Mouse (Mus musculus) CH12.LX (cell line): Measurements from ENCODE around the gene 3110082J24Rik.

Source experiments
- CHD2 ChIP-seq: IDR thresholded peaks from 2 replicates; pipeline ENCODE4 v1.6.1; 2011; ENCODE audit warnings: low read length, improper control_type of control experiment
- CTCF ChIP-seq, 2 experiments: IDR thresholded peaks in 1 of 2; conservative IDR thresholded peaks in 1 of 2; 2 replicates each; pipeline ENCODE4 v1.5.1; 2011 to 2012; ENCODE audit warnings: low read depth in 2 of 2, low read length in 2 of 2, improper control_type of control experiment in 1 of 2, inconsistent platforms in 1 of 2, mild to moderate bottlenecking in 1 of 2, moderate library complexity in 1 of 2
- ETS1 ChIP-seq: conservative IDR thresholded peaks from 2 replicates; pipeline ENCODE4 v1.6.1; 2012; ENCODE audit warnings: low read depth, mild to moderate bottlenecking, inconsistent platforms, low read length, improper control_type of control experiment, moderate library complexity
- MAZ ChIP-seq: IDR thresholded peaks from 2 replicates; pipeline ENCODE4 v1.6.1; 2012; ENCODE audit warnings: low read depth, mild to moderate bottlenecking, inconsistent platforms, low read length, improper control_type of control experiment, moderate library complexity
- MYC ChIP-seq: IDR thresholded peaks from 2 replicates; pipeline ENCODE4 v1.6.1; 2011; ENCODE audit warnings: low read depth, mild to moderate bottlenecking, improper control_type of control experiment, low read length
- NELFE ChIP-seq: IDR thresholded peaks from 2 replicates; pipeline ENCODE4 v1.6.1; 2011; ENCODE audit warnings: low read depth, low read length, improper control_type of control experiment
- NRF1 ChIP-seq: IDR thresholded peaks from 2 replicates; pipeline ENCODE4 v1.6.1; 2014; ENCODE audit warnings: low read depth, mild to moderate bottlenecking, inconsistent platforms, low read length, improper control_type of control experiment, moderate library complexity
- POLR2A ChIP-seq: IDR thresholded peaks from 2 replicates; pipeline ENCODE4 v1.6.1; 2011; ENCODE audit warnings: low read depth, mild to moderate bottlenecking, improper control_type of control experiment, low read length
- ZKSCAN1 ChIP-seq: IDR thresholded peaks from 2 replicates; pipeline ENCODE4 v1.6.1; 2012; ENCODE audit warnings: low read depth, inconsistent platforms, low read length, improper control_type of control experiment, borderline replicate concordance

DNA sequence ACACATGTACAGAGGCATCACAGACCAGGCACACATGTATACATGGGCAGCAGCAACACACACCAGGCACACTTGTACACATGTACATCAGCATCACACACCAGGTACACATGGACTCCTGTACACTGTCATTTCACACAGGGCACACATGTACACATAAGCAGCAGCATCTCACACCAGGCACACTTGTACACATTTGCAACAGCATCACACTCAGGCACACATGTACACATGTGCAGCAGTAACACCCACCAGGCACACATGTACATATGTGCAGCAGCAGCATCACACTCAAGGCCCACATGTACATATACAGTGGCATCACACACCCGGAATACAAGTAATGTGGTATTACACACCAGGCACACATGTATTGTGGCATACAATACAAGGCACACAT lies 7.6 kb downstream of the 3110082J24Rik start:
- TF ChIP-seq CTCF (conservative IDR thresholded peaks at IDR 0.05 in 1 of 2, IDR thresholded peaks at IDR 0.05 in 1 of 2; ENCODE audit: low read depth in 2 of 2, low read length in 2 of 2) (no peak), ZKSCAN1 (no peak), MYC (no peak), POLR2A (no peak), NELFE (no peak), MAZ (no peak), ETS1 (no peak), CHD2 (no peak), NRF1 (no peak)
